Mouse (Mus musculus): ENCODE results near the gene Slc4a5.

DNA sequence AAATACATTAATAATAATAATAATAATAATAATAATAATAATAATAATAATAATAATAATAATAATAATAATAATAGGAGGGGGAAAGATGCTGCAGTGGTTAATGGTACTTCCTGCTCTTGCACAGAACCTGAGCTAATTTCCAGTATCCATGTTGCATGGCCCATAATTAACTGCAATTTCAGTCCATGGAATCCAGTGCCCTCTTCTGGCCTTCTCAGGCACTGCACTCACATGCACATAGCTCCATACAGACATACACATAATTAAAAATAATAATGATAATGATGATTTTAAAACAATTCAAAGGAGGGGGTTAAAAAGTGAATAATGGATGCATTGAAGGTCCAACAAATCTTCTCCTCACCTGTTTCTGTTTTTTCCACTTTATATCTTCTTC is 45.6 kb downstream of the Slc4a5 start:
- TF ChIP-seq CTCF (IDR thresholded peaks at IDR 0.05; ENCODE audit: extremely low read depth, insufficient read length, insufficient replicate concordance, low read depth, low read length) (no peak), POLR2A (IDR thresholded peaks at IDR 0.05; ENCODE audit: low read depth, low read length) (no peak)
